In the genomic region with DNA sequence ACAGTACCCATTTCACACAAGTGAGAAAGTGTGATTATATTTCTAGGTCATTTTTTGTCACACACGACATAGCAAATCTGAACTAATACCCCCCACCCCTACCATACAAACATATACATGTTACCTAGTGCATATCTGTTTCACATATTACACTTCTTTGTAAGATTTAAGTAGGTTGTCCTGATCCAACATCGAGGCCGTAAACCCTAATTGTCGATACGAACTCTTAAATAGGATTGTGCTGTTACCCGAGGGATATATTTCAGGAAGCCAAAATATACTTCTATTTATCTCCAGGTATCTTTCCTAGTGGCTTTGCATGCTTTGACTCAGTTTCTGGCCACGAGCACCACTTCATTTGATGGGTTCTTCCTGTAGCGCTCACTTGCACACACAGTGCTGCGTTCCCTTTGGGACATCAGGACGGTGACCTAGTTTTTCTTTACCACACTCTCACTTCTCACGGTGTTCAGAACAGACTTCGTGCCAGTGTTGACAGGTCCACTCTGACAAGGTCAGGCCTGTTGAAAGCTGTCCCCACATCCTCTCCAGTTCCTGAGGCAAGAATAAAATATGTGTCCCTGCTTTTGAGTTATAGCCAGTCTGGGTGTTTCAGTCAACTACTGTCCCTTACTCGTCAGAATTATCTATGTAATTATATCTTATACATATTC, we compare ENCODE assay signal across 27 mouse cellular contexts. TPM values are rescaled to one million over a fixed set of nuclear protein-coding genes. Genes with fewer than 3 reads are reported as not detected.
A peak's percentile ranks its signal among the peaks of the same experiment; 100 is the strongest.
DNase-seq lines count a peak whose midpoint lies in the region; ATAC-seq lines count a peak whose summit lies in the region.
"Had no signal": no experiment of that assay in that cellular context is flagged by ENCODE, and none has a peak within 500 bp of the region (broad histone marks: within the 10 kb centered on the region; RNA-seq: fewer than 3 reads in every experiment).

No protein-coding gene starts in this region.

- no peak overlapping the region for H3K4me2 ChIP-seq in forebrain, embryonic 11.5 days (ENCODE audit: low read depth, low read length, severe bottlenecking)
- H3K4me2 ChIP-seq in forebrain, embryonic 14.5 days (ENCODE audit: low read length) = no peak overlapping the region
- H3K4me2 ChIP-seq: embryonic facial prominence, embryonic 15.5 days; liver, embryonic 15.5 days; lung, embryonic 15.5 days; neural tube, embryonic 12.5 days had no signal

- H3K36me3 ChIP-seq in forebrain, embryonic 11.5 days (ENCODE audit: control insufficient read depth, insufficient read depth, low read length) = no peaks in the 10 kb centered on the region
- no peaks in the 10 kb centered on the region for H3K36me3 ChIP-seq in forebrain, embryonic 14.5 days (ENCODE audit: control insufficient read depth, insufficient read depth, low read length)
- no peaks in the 10 kb centered on the region for H3K36me3 ChIP-seq in embryonic facial prominence, embryonic 10.5 days (replicated peaks)
- H3K36me3 ChIP-seq: embryonic facial prominence, embryonic 15.5 days; limb, embryonic 10.5 days; liver, embryonic 15.5 days; lung, embryonic 15.5 days; neural tube, embryonic 12.5 days had no signal

- no peaks in the 10 kb centered on the region for H3K27me3 ChIP-seq in forebrain, embryonic 11.5 days (ENCODE audit: control insufficient read depth, insufficient read depth, low read length)
- no peaks in the 10 kb centered on the region for H3K27me3 ChIP-seq in forebrain, embryonic 14.5 days (replicated peaks; ENCODE audit: control insufficient read depth, insufficient read depth, low read length)
- H3K27me3 ChIP-seq in embryonic facial prominence, embryonic 10.5 days (replicated peaks; ENCODE audit: low read depth, poor library complexity, severe bottlenecking) = no peaks in the 10 kb centered on the region
- H3K27me3 ChIP-seq: embryonic facial prominence, embryonic 15.5 days; liver, embryonic 15.5 days; lung, embryonic 15.5 days; megakaryocyte, embryonic 14.5 days; neural tube, embryonic 12.5 days had no signal

- H3K9ac ChIP-seq in forebrain, embryonic 11.5 days (ENCODE audit: low read length) = no peak overlapping the region
- no peak overlapping the region for H3K9ac ChIP-seq in forebrain, embryonic 14.5 days (ENCODE audit: low read length)
- H3K9ac ChIP-seq: embryonic facial prominence, embryonic 15.5 days; forebrain, postnatal 0 days; liver, embryonic 15.5 days; lung, embryonic 15.5 days; neural tube, embryonic 12.5 days had no signal

- 92% methylated on average over 13 of the region's 13 CpGs for WGBS in forebrain, embryonic 11.5 days
- WGBS in forebrain, embryonic 14.5 days = 92% methylated on average over 13 of the region's 13 CpGs
- 87% methylated on average over 13 of the region's 13 CpGs for WGBS in embryonic facial prominence, embryonic 10.5 days

- no peaks in the 10 kb centered on the region for H3K4me1 ChIP-seq in forebrain, embryonic 11.5 days (replicated peaks; ENCODE audit: control insufficient read depth, insufficient read depth, low read length)
- no peaks in the 10 kb centered on the region for H3K4me1 ChIP-seq in forebrain, embryonic 14.5 days (ENCODE audit: control insufficient read depth, insufficient read depth, low read length)
- no peaks in the 10 kb centered on the region; the same call in 1 of the 2 replicates for H3K4me1 ChIP-seq in embryonic facial prominence, embryonic 10.5 days
- H3K4me1 ChIP-seq: liver, embryonic 15.5 days; megakaryocyte, embryonic 14.5 days; neural tube, embryonic 12.5 days had no signal

- no peak overlapping the region for H3K4me3 ChIP-seq in forebrain, embryonic 11.5 days (ENCODE audit: low read depth, low read length)
- no peak overlapping the region for H3K4me3 ChIP-seq in forebrain, embryonic 14.5 days (ENCODE audit: low read depth, low read length)
- no peak overlapping the region for H3K4me3 ChIP-seq in embryonic facial prominence, embryonic 10.5 days
- H3K4me3 ChIP-seq: embryonic facial prominence, embryonic 15.5 days; limb, embryonic 10.5 days; liver, embryonic 15.5 days; lung, embryonic 15.5 days; megakaryocyte, embryonic 14.5 days; neural tube, embryonic 12.5 days had no signal

- ATAC-seq in forebrain, embryonic 11.5 days (replicated peaks; ENCODE audit: low FRiP score) = no peak
- no peak for ATAC-seq in forebrain, embryonic 14.5 days
- ATAC-seq: forebrain, postnatal 0 days had no signal

- peak; percentile 29 for DNase-seq in forebrain, embryonic 11.5 days (ENCODE audit: low spot score)
- no peak for DNase-seq in forebrain, embryonic 14.5 days (ENCODE audit: low spot score)
- DNase-seq in retina, postnatal 1 day = peak; percentile 57
- no peak for DNase-seq in retina, embryonic 14.5 days (ENCODE audit: low spot score)
- peak; percentile 74 to 78 for DNase-seq in heart, postnatal 10 days
- DNase-seq in ovary, postnatal 10 days (ENCODE audit: low spot score) = no peak
- no peak for DNase-seq in embryonic facial prominence, embryonic 10.5 days (ENCODE audit: low spot score)
- DNase-seq in left cerebral cortex, postnatal 25 days (ENCODE audit: low spot score in 2 of 2) = no peak
- DNase-seq: adrenal gland, postnatal 14 days; cerebellum, adult 2 months; cerebellum, postnatal 36 days; forebrain, postnatal 0 days; gastrocnemius, postnatal 36 days; kidney, adult 18-20 months; liver; lung, postnatal 36 days; midbrain, embryonic 14.5 days; thymus, adult 2 months; thymus, postnatal 4 days had no signal

- no peak overlapping the region for H3K27ac ChIP-seq in forebrain, embryonic 11.5 days (ENCODE audit: low read depth, low read length)
- H3K27ac ChIP-seq in forebrain, embryonic 14.5 days (ENCODE audit: low read depth, low read length) = no peak overlapping the region
- no peak overlapping the region for H3K27ac ChIP-seq in embryonic facial prominence, embryonic 10.5 days (replicated peaks)
- H3K27ac ChIP-seq: embryonic facial prominence, embryonic 15.5 days; kidney, postnatal 0 days; limb, embryonic 10.5 days; liver, embryonic 15.5 days; lung, embryonic 15.5 days; neural tube, embryonic 12.5 days; stomach, postnatal 0 days had no signal

- H3K9me3 ChIP-seq in forebrain, embryonic 11.5 days (ENCODE audit: control insufficient read depth, low read length) = no peaks in the 10 kb centered on the region
- H3K9me3 ChIP-seq in forebrain, embryonic 14.5 days (replicated peaks; ENCODE audit: control insufficient read depth, low read length) = no peaks in the 10 kb centered on the region
- no peaks in the 10 kb centered on the region for H3K9me3 ChIP-seq in embryonic facial prominence, embryonic 10.5 days
- H3K9me3 ChIP-seq: embryonic facial prominence, embryonic 15.5 days; limb, embryonic 10.5 days; liver, embryonic 15.5 days; lung, embryonic 15.5 days; megakaryocyte, embryonic 14.5 days; neural tube, embryonic 12.5 days had no signal

- intact Hi-C loops in heart, postnatal 10 days (cut with DNase I) = no loop called here
- intact Hi-C loops in left cerebral cortex, postnatal 25 days (cut with DNase I) = no loop called here

RNA-seq across cellular contexts. Expression of a gene that starts 17.7 kb away (rescaled TPM):
- 4.5 and 4.9 TPM in 2 replicates for polyA plus RNA-seq in forebrain, embryonic 11.5 days (2014; fragmentation: Nextera tagmentation; extraction: Ambion mirVana)
- polyA plus RNA-seq in forebrain, embryonic 14.5 days (2014; fragmentation: Nextera tagmentation; extraction: Ambion mirVana) = 6.6 and 7.4 TPM in 2 replicates
- total RNA-seq in heart, postnatal 10 days (2021) = 10 to 100 TPM; 20.9 to 23.0 TPM
- polyA plus RNA-seq in embryonic facial prominence, embryonic 10.5 days (2016; fragmentation: Nextera tagmentation; extraction: Ambion mirVana) = 8.8 and 9.9 TPM in 2 replicates
- total RNA-seq in left cerebral cortex, postnatal 25 days (2021) = 10 to 100 TPM; 46.1 to 47.9 TPM

Comparison
In these comparisons a context has a peak if more than half of its experiments do, and no peak if none do; other contexts are left out.
1. DNase-seq: peak in forebrain, embryonic 11.5 days (single experiment), retina, postnatal 1 day (single experiment) and heart, postnatal 10 days (2 of 2); none in forebrain, embryonic 14.5 days (single experiment), retina, embryonic 14.5 days (single experiment), ovary, postnatal 10 days (single experiment), embryonic facial prominence, embryonic 10.5 days (single experiment) and left cerebral cortex, postnatal 25 days (0 of 2).